Mouse (Mus musculus): ENCODE results near the gene Nmnat2. TPM values are rescaled to one million over a fixed set of nuclear protein-coding genes. Genes with fewer than 3 reads are reported as not detected.

Nmnat2 gene
- polyA plus RNA-seq, 1 experiment, result 2.1 TPM

DNA sequence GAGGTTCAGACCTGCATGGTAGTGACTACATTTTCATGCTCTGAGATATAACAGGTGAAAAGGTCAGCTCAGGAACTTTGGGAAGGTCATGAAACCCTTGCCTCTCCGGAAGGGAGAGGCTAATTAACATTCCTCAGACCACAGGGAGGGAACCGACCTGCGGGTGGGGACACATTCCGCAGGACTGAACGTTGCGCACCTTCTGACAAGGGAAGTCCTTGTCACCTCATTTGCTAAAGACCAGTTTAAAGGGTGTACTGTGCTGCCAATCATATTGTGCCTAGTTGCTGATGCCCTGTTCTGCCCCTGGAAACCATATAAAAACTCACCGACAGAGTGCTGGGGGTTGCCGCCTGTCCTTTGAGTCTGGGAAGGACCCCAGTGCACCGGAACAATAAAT is 54.5 kb downstream of the Nmnat2 start:
- Histone ChIP-seq H3ac (ENCODE audit: control insufficient read depth, insufficient read length) (no peak overlapping the region), H3K4me2 (ENCODE audit: low read depth) (no peak overlapping the region), H3K36me3 (ENCODE audit: control insufficient read depth, insufficient read depth) (no peaks in the 10 kb centered on the region), H3K4me3 (no peak overlapping the region), H3K79me2 (ENCODE audit: control insufficient read depth, insufficient read depth) (no peaks in the 10 kb centered on the region), H3K27me3 (ENCODE audit: control insufficient read depth, insufficient read depth, insufficient read length) (no peaks in the 10 kb centered on the region)
- TF ChIP-seq MAX (IDR thresholded peaks at IDR 0.05; ENCODE audit: low read depth), result no peak
- no peak for TF ChIP-seq MYOD1 (IDR thresholded peaks at IDR 0.05; ENCODE audit: control insufficient read depth in 1 of 3, insufficient read length in 2 of 3, low read depth in 2 of 3)
- no peak for TF ChIP-seq USF1 (IDR thresholded peaks at IDR 0.05; ENCODE audit: low read depth)
- TF ChIP-seq TCF3 (IDR thresholded peaks at IDR 0.05; ENCODE audit: insufficient read length, low read depth), result no peak
- TF ChIP-seq POLR2A (IDR thresholded peaks at IDR 0.05; ENCODE audit: insufficient read length, low read depth), result no peak
- no peak for TF ChIP-seq CEBPB (IDR thresholded peaks at IDR 0.05; ENCODE audit: insufficient read depth, poor library complexity, severe bottlenecking)

DNA sequence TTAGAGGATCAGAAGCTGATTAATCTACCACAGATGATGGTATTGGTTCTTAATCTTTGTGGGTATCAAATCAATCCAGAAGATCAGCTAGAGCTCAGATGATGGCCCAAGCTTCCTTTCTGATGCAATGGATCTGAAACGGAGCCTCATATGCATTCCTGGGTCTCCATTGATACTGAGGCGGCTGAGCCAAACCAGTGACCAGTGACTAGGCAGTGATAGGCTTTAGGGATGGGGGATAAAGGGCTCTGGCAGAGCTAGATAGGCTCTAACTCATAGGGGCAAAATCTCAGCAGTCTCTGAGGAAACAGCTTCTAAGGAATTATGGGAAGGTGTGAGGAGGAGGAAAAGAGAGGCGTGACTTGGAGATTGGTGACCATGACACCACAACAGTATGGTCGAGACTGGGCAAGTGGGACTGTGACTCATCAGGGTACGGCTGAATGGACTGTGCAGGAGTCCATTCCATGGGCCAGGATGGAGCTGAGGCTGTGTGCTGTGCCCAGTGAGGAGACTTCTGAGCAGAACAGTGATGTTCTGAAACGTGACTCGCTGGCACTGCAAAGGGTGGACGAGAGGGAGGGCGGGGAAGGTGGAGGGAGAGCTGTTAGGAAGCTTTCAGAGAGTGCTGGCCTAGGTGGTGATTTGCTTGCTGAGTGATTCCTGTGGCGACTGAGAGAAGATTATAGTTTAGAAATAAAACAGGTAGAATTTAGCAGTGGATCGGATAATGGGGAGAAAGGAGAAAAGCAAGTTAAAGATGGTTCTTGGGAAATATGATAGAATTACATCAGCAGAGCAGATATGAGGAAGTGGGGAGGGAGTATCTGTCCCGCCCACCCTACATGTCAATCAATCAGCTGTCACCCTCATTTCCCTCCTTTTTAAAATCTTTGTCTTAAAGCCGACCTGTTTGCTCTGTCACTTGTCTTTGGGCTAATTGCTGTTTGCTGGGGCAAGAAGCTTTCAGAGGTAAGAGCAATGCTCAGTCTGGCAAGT is 55.9 kb downstream of the Nmnat2 start:
- Histone ChIP-seq H3K79me2 (ENCODE audit: control insufficient read depth, insufficient read depth) (no peaks in the 10 kb centered on the region), H3K27me3 (ENCODE audit: control insufficient read depth, insufficient read depth, insufficient read length) (no peaks in the 10 kb centered on the region), H3K36me3 (ENCODE audit: control insufficient read depth, insufficient read depth) (no peaks in the 10 kb centered on the region), H3ac (ENCODE audit: control insufficient read depth, insufficient read length) (no peak overlapping the region), H3K4me3 (no peak overlapping the region), H3K4me2 (ENCODE audit: low read depth) (peak overlapping the region; percentile 28)
- peak; percentile 35 for TF ChIP-seq POLR2A (IDR thresholded peaks at IDR 0.05; ENCODE audit: insufficient read length, low read depth)
- TF ChIP-seq USF1 (IDR thresholded peaks at IDR 0.05; ENCODE audit: low read depth), result no peak
- TF ChIP-seq CEBPB (IDR thresholded peaks at IDR 0.05; ENCODE audit: insufficient read depth, poor library complexity, severe bottlenecking), result peak; percentile 74; the same call in 1 of the 2 replicates
- TF ChIP-seq MAX (IDR thresholded peaks at IDR 0.05; ENCODE audit: low read depth), result no peak
- TF ChIP-seq TCF3 (IDR thresholded peaks at IDR 0.05; ENCODE audit: insufficient read length, low read depth), result no peak
- TF ChIP-seq MYOG (IDR thresholded peaks at IDR 0.05; ENCODE audit: control insufficient read depth in 1 of 3, insufficient read depth in 1 of 3, insufficient read length in 2 of 3, low read depth in 2 of 3), result no peak

DNA sequence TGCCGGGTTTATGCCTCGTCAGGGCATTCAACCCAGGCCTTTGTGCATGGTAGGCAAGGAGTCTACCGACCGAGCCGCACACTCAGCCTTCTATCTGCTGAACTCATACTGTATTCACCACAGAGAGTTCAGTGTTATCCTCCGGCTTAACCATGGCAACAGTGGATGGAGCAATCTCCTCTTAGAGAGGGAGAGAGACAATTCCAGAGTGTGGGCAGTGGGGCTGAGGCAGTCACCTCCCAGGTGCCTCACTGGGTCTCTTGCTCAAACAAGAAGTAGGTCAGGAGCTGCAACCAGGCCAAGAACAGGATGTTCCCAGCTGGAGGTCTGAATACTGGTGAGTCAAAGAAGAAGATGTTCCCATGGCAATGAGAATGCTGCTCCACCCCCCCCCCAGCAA is 56.8 kb downstream of the Nmnat2 start:
- H3K27me3 ChIP-seq (ENCODE audit: control insufficient read depth, insufficient read depth, insufficient read length), result no peaks in the 10 kb centered on the region
- no peak overlapping the region for H3K4me3 ChIP-seq
- no peaks in the 10 kb centered on the region for H3K36me3 ChIP-seq (ENCODE audit: control insufficient read depth, insufficient read depth)
- no peak overlapping the region for H3ac ChIP-seq (ENCODE audit: control insufficient read depth, insufficient read length)
- no peak for TF ChIP-seq MAX (IDR thresholded peaks at IDR 0.05; ENCODE audit: low read depth)
- TF ChIP-seq POLR2A (IDR thresholded peaks at IDR 0.05; ENCODE audit: insufficient read length, low read depth), result no peak
- TF ChIP-seq POLR2AphosphoS2 (IDR thresholded peaks at IDR 0.05; ENCODE audit: insufficient read length, low read depth), result no peak
- TF ChIP-seq MYOD1 (IDR thresholded peaks at IDR 0.05; ENCODE audit: control insufficient read depth in 1 of 3, insufficient read length in 2 of 3, low read depth in 2 of 3), result no peak
- TF ChIP-seq E2F4 (IDR thresholded peaks at IDR 0.05; ENCODE audit: insufficient read depth), result no peak
- no peak for TF ChIP-seq MYOG (IDR thresholded peaks at IDR 0.05; ENCODE audit: control insufficient read depth in 1 of 3, insufficient read depth in 1 of 3, insufficient read length in 2 of 3, low read depth in 2 of 3)
- TF ChIP-seq CEBPB (IDR thresholded peaks at IDR 0.05; ENCODE audit: insufficient read depth, poor library complexity, severe bottlenecking), result no peak
- no peak for TF ChIP-seq TCF12 (IDR thresholded peaks at IDR 0.05; ENCODE audit: insufficient read depth, poor library complexity, severe bottlenecking)
- TF ChIP-seq USF1 (IDR thresholded peaks at IDR 0.05; ENCODE audit: low read depth), result no peak
- no peak for TF ChIP-seq REST (IDR thresholded peaks at IDR 0.05; ENCODE audit: insufficient read depth, insufficient read length)
- TF ChIP-seq SRF (IDR thresholded peaks at IDR 0.05; ENCODE audit: control insufficient read depth, insufficient read length, low read depth), result no peak
- TF ChIP-seq TCF3 (IDR thresholded peaks at IDR 0.05; ENCODE audit: insufficient read length, low read depth), result no peak
- no peak overlapping the region for H3K4me2 ChIP-seq (ENCODE audit: low read depth)
- no peaks in the 10 kb centered on the region for H3K79me2 ChIP-seq (ENCODE audit: control insufficient read depth, insufficient read depth)

DNA sequence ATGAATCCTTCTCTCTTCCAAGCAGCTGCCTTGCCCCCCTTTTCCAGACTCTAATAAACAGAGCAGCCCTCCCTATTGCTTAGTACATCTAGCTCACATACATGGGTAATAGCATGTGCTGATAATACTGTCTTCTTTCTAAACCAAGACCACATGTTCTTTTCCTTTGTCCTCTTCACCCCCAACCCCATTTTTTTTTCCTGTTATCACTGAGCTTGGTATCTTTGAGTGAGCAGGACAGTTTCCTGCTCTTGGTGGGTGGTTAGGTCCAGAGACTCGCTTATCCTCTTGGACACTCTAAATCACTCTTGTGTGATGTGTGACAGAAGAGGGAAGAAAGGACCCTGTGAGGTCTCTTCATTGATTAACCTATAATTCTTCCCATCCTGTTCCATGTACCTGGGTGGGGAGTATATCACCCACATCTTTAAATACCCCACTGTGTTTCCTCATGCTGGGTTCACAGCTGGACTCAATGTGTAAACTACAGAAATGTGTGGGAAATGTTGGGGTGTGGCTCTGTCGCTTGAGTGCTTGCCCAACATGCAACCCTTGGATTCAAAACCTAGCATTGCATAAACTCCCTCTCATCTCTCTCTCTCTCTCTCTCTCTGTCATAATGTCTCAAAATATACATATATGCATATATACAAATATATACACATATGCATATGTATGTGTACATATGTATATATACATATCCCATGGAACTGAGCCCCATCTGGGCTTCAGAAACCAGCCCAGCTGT is 58.9 kb downstream of the Nmnat2 start:
- Histone ChIP-seq H3ac (ENCODE audit: control insufficient read depth, insufficient read length) (no peak overlapping the region), H3K79me2 (ENCODE audit: control insufficient read depth, insufficient read depth) (no peaks in the 10 kb centered on the region), H3K36me3 (ENCODE audit: control insufficient read depth, insufficient read depth) (no peaks in the 10 kb centered on the region), H3K4me3 (no peak overlapping the region), H3K27me3 (ENCODE audit: control insufficient read depth, insufficient read depth, insufficient read length) (no peaks in the 10 kb centered on the region), H3K4me2 (ENCODE audit: low read depth) (no peak overlapping the region)
- TF ChIP-seq MYOD1 (IDR thresholded peaks at IDR 0.05; ENCODE audit: control insufficient read depth in 1 of 3, insufficient read length in 2 of 3, low read depth in 2 of 3) (no peak), MYOG (IDR thresholded peaks at IDR 0.05; ENCODE audit: control insufficient read depth in 1 of 3, insufficient read depth in 1 of 3, insufficient read length in 2 of 3, low read depth in 2 of 3) (no peak), TCF12 (IDR thresholded peaks at IDR 0.05; ENCODE audit: insufficient read depth, poor library complexity, severe bottlenecking) (no peak), TCF3 (IDR thresholded peaks at IDR 0.05; ENCODE audit: insufficient read length, low read depth) (no peak), E2F4 (IDR thresholded peaks at IDR 0.05; ENCODE audit: insufficient read depth) (no peak), POLR2AphosphoS2 (IDR thresholded peaks at IDR 0.05; ENCODE audit: insufficient read length, low read depth) (no peak), MAX (IDR thresholded peaks at IDR 0.05; ENCODE audit: low read depth) (no peak), CEBPB (IDR thresholded peaks at IDR 0.05; ENCODE audit: insufficient read depth, poor library complexity, severe bottlenecking) (no peak), POLR2A (IDR thresholded peaks at IDR 0.05; ENCODE audit: insufficient read length, low read depth) (no peak), USF1 (IDR thresholded peaks at IDR 0.05; ENCODE audit: low read depth) (no peak), REST (IDR thresholded peaks at IDR 0.05; ENCODE audit: insufficient read depth, insufficient read length) (no peak), SRF (IDR thresholded peaks at IDR 0.05; ENCODE audit: control insufficient read depth, insufficient read length, low read depth) (no peak)
